Comparison of ENCODE assay signal across 11 mouse cellular contexts in the genomic region with DNA sequence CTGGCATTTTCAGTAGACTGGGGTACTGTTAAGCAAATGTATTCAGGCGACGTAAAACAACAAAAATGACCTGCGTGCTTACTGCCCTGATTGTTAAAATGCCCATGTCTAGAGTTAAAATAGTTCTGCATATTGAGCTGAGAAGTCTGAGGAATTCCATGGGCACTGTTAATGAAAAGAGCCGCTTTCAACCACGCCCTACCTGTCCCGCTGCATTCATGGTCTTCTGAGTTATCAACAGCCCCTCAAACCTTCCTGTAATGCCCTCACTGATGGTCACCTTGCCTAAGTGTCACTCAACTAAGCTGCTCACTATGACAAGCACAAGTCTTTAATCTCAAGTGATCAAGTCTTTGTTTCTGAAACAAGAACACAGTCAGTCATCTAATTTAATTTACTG. TPM values are rescaled to one million over a fixed set of nuclear protein-coding genes. Genes with fewer than 3 reads are reported as not detected.
A peak's percentile ranks its signal among the peaks of the same experiment; 100 is the strongest.
DNase-seq lines count a peak whose midpoint lies in the region; ATAC-seq and TF ChIP-seq lines count a peak whose summit lies in the region.
"Had no signal": no experiment of that assay in that cellular context is flagged by ENCODE, and none has a peak within 500 bp of the region (broad histone marks: within the 10 kb centered on the region; RNA-seq: fewer than 3 reads in every experiment).

No protein-coding gene starts in this region.

- peak overlapping the region; percentile 64 for H3K4me2 ChIP-seq in heart, embryonic 11.5 days
- peak overlapping the region; percentile 64 for H3K4me2 ChIP-seq in forebrain, embryonic 13.5 days
- peak overlapping the region; percentile 82 for H3K4me2 ChIP-seq in midbrain, embryonic 16.5 days (ENCODE audit: low read length)

- 78% methylated on average over 6 of the region's 6 CpGs for WGBS in heart, embryonic 11.5 days (ENCODE audit: insufficient replicate concordance)
- WGBS in forebrain, embryonic 13.5 days, result 44% methylated on average over 6 of the region's 6 CpGs
- WGBS in midbrain, embryonic 16.5 days, result 64% methylated on average over 6 of the region's 6 CpGs

- H3K4me3 ChIP-seq in heart, embryonic 11.5 days (ENCODE audit: low read depth, low read length), result no peak overlapping the region
- peak overlapping the region; percentile 51 for H3K4me3 ChIP-seq in left cerebral cortex, adult 2 months
- H3K4me3 ChIP-seq in forebrain, embryonic 13.5 days, result peak overlapping the region; percentile 37
- peak overlapping the region; percentile 41 for H3K4me3 ChIP-seq in midbrain, embryonic 16.5 days (ENCODE audit: low read depth, low read length)
- H3K4me3 ChIP-seq: intestine, embryonic 15.5 days had no signal

- H3K27me3 ChIP-seq in heart, embryonic 11.5 days (ENCODE audit: control insufficient read depth, insufficient read depth, low read length), result no peaks in the 10 kb centered on the region
- no peaks in the 10 kb centered on the region for H3K27me3 ChIP-seq in forebrain, embryonic 13.5 days
- H3K27me3 ChIP-seq in midbrain, embryonic 16.5 days (ENCODE audit: control insufficient read depth, insufficient read depth, low read depth, low read length), result no peaks in the 10 kb centered on the region
- H3K27me3 ChIP-seq: intestine, embryonic 15.5 days; lung, embryonic 15.5 days had no signal

- DNase-seq in heart, postnatal 14 days, result no peak
- DNase-seq in left cerebral cortex, adult 2 months (ENCODE audit: extremely low spot score in 1 of 2, low spot score in 2 of 2), result no peak
- no peak for DNase-seq in left cerebral cortex, adult 11 months (ENCODE audit: low spot score)
- no peak for DNase-seq in cerebellum, adult 8-10 months
- no peak for DNase-seq in gastrocnemius, postnatal 25 days
- DNase-seq: adrenal gland, adult 8-10 months had no signal

- no peak overlapping the region for H3K9ac ChIP-seq in heart, embryonic 11.5 days (ENCODE audit: low read depth, low read length)
- 0 out of 2 replicates have a peak overlapping the region, but pooled peaks have one; percentile 30 for H3K9ac ChIP-seq in forebrain, embryonic 13.5 days
- H3K9ac ChIP-seq in midbrain, embryonic 16.5 days (ENCODE audit: low read depth, low read length), result peak overlapping the region; percentile 58; the same call in 1 of the 2 replicates
- H3K9ac ChIP-seq: intestine, embryonic 15.5 days; lung, embryonic 15.5 days had no signal

- no peak for ATAC-seq in heart, embryonic 11.5 days (replicated peaks; ENCODE audit: insufficient number of reproducible peaks, low FRiP score, low TSS enrichment)
- ATAC-seq in forebrain, embryonic 13.5 days, result peak; percentile 26; the same call in 1 of the 2 replicates
- no peak for ATAC-seq in midbrain, embryonic 16.5 days
- ATAC-seq: intestine, embryonic 15.5 days had no signal

- no peaks in the 10 kb centered on the region for H3K36me3 ChIP-seq in heart, embryonic 11.5 days (ENCODE audit: control insufficient read depth, insufficient read depth, low read length)
- H3K36me3 ChIP-seq in forebrain, embryonic 13.5 days (ENCODE audit: poor library complexity, severe bottlenecking), result no peaks in the 10 kb centered on the region
- no peaks in the 10 kb centered on the region for H3K36me3 ChIP-seq in midbrain, embryonic 16.5 days (ENCODE audit: control insufficient read depth, insufficient read depth, low read length)
- H3K36me3 ChIP-seq: intestine, embryonic 15.5 days; lung, embryonic 15.5 days had no signal

- peaks cover 22% of the 10 kb centered on the region for H3K4me1 ChIP-seq in heart, embryonic 11.5 days (ENCODE audit: control insufficient read depth, insufficient read depth, low read length)
- H3K4me1 ChIP-seq in forebrain, embryonic 13.5 days, result peaks cover 26% of the 10 kb centered on the region
- H3K4me1 ChIP-seq in midbrain, embryonic 16.5 days (ENCODE audit: control insufficient read depth, insufficient read depth, low read length), result peaks cover 26% of the 10 kb centered on the region

- intact Hi-C loops in heart, postnatal 14 days (cut with DNase I), result no loop called here
- intact Hi-C loops in left cerebral cortex, adult 2 months (cut with DNase I), result no loop called here

- no peak overlapping the region for H3K27ac ChIP-seq in heart, embryonic 11.5 days (ENCODE audit: low read depth, low read length)
- no peak overlapping the region; the same call in 1 of the 2 replicates for H3K27ac ChIP-seq in left cerebral cortex, adult 2 months
- H3K27ac ChIP-seq in forebrain, embryonic 13.5 days, result no peak overlapping the region
- H3K27ac ChIP-seq in midbrain, embryonic 16.5 days (ENCODE audit: low read length), result no peak overlapping the region
- H3K27ac ChIP-seq: intestine, embryonic 15.5 days; lung, embryonic 15.5 days had no signal

- TF ChIP-seq CTCF in left cerebral cortex, adult 2 months (IDR thresholded peaks at IDR 0.05), result no peak

- H3K9me3 ChIP-seq in heart, embryonic 11.5 days (replicated peaks; ENCODE audit: control insufficient read depth, low read length), result no peaks in the 10 kb centered on the region
- H3K9me3 ChIP-seq in forebrain, embryonic 13.5 days (replicated peaks), result no peaks in the 10 kb centered on the region
- H3K9me3 ChIP-seq in midbrain, embryonic 16.5 days (replicated peaks; ENCODE audit: control insufficient read depth, low read length, poor library complexity, severe bottlenecking), result no peaks in the 10 kb centered on the region
- H3K9me3 ChIP-seq: intestine, embryonic 15.5 days; lung, embryonic 15.5 days had no signal

RNA-seq across cellular contexts. Expression of gene Adgrl2, which starts 12.5 kb away (rescaled TPM):
- polyA plus RNA-seq in heart, embryonic 11.5 days (2014; fragmentation: Nextera tagmentation; extraction: Ambion mirVana), result 37.3 and 38.7 TPM in 2 replicates
- 10 to 100 TPM; 73.0 to 77.0 TPM for total RNA-seq in heart, postnatal 14 days (2021)
- 100 to 1,000 TPM; 122 to 126 TPM for total RNA-seq in left cerebral cortex, adult 2 months (2021)
- polyA plus RNA-seq in forebrain, embryonic 13.5 days (2015; fragmentation: Nextera tagmentation; extraction: Ambion mirVana), result 70.1 and 76.1 TPM in 2 replicates
- 117 and 119 TPM in 2 replicates for polyA plus RNA-seq in midbrain, embryonic 16.5 days (2015; fragmentation: Nextera tagmentation; extraction: Ambion mirVana)
- 10 to 100 TPM; 13.2 to 13.3 TPM for total RNA-seq in gastrocnemius, postnatal 25 days (2021)

Comparison
In these comparisons a context has a peak if more than half of its experiments do, and no peak if none do; other contexts are left out.
1. RNA of gene Adgrl2, which starts 12.5 kb away (total RNA-seq): 122 to 126 TPM in left cerebral cortex, adult 2 months and 73.0 to 77.0 TPM in heart, postnatal 14 days; 13.2 to 13.3 TPM in gastrocnemius, postnatal 25 days; every median in the first group is over 4 times any median in the second.
2. Peak in every context shown above with its lines, with median percentiles within 50 percentile points of each other: H3K4me2 ChIP-seq.